Mouse (Mus musculus) megakaryocyte, embryonic 14.5 days (primary cell): Measurements from ENCODE around the gene Syce3.

Source experiments
- FLI1 ChIP-seq: IDR thresholded peaks from 2 replicates; pipeline ENCODE4 v1.6.1; 2012; ENCODE audit warnings: low read length, inconsistent platforms, mixed read lengths
- GATA1 ChIP-seq: IDR thresholded peaks from 3 replicates; pipeline ENCODE4 v1.6.1; 2012; ENCODE audit warnings: mixed read lengths, low read length, inconsistent platforms, borderline replicate concordance

GRCm38 (mm10) chr15:89353837-89354236, 56.5 kb downstream of the Syce3 start:
- TF ChIP-seq GATA1 (no peak), FLI1 (no peak)
